Mouse (Mus musculus) spleen, adult 2 months (tissue): Measurements from ENCODE around the gene Cacna2d2.

ENCODE experiments used
- CTCF ChIP-seq: fragments of 200-500 bp; IDR thresholded peaks from 2 replicates; pipeline ENCODE4 v1.5.1; 2011; ENCODE audit warnings: mild to moderate bottlenecking, inconsistent platforms; ENCODE audit not compliant: insufficient read depth, insufficient read length, insufficient replicate concordance; ENCODE audit errors: extremely low read depth
- POLR2A ChIP-seq: fragments of 200-500 bp; IDR thresholded peaks from 2 replicates; pipeline ENCODE4 v1.6.1; 2011; ENCODE audit warnings: low read depth, low read length, inconsistent platforms

GRCm38 (mm10) chr9:107386722-107387121 is 12.7 kb upstream of the Cacna2d2 start:
- TF ChIP-seq POLR2A (no peak), CTCF (peak; percentile 48; the same call in 1 of the 2 replicates)
